Mouse (Mus musculus): Measurements from ENCODE around the gene Acadvl. TPM values are rescaled to one million over a fixed set of nuclear protein-coding genes. Genes with fewer than 3 reads are reported as not detected.
A peak's percentile ranks its signal among the peaks of the same experiment; 100 is the strongest.
"Not testable (repeated sequence)": the region's sequence is repeated elsewhere in the genome, so short reads cannot be mapped to it uniquely, and the experiment has no call there.

Acadvl gene
- total RNA-seq, 1 experiment from 2014 or later = 1,177 TPM

DNA sequence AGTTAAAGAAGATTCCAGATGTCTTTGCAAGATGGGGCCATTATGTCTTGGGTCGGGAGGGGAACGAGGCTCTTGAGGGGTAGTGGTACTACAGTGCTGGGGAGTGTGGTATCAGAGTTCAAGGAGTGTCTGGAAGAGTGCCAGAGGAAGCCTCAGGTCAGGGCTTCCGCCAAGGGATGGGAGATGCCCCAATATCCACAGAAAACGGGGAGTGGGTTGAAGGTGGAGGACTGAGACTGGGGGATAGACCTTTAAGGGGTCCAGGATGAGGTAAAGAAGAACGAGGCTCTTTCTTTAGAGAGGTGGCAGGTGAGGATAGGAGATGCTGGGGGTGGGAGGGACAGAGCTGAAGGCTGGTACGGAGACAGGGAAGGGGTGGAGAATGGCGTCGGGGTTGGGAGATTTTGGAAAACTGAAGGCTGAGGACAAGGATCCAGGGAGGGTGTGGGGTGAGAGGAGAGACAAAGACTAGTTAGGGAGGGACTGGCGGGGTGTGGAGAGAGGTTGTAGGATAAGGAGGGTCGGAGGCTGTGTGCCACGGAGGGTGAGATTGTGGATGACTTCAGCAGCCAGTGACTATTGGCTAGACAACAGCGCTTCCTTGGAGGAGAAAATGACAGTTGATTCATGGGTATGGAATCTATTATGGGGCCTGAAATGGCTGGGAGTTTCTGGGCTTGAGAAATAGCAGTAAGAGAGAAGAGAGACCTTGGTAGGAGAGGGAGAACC is 13.4 kb upstream of the Acadvl start:
- no peak for DNase-seq

DNA sequence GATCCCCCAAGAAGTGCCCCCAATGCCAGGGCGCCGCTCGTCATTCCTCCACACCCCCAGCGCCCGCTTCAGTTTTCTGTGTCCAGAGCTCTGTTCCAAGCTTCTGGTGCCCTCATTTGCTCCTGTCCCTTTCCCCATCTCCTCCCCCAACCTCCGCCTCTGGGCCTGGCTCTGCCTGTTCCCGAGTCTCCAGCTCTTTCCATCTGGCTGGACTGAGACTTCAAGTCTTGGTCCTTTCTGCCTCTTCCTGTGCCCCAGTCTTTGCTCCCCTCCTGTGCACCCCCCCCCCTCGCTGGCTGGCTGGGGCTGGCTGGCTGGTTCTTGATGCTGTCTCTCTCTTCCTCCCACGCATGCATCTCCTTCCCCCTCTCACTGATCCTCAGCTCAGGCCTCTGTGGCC is 12.2 kb upstream of the Acadvl start:
- peak; percentile 58 for DNase-seq

DNA sequence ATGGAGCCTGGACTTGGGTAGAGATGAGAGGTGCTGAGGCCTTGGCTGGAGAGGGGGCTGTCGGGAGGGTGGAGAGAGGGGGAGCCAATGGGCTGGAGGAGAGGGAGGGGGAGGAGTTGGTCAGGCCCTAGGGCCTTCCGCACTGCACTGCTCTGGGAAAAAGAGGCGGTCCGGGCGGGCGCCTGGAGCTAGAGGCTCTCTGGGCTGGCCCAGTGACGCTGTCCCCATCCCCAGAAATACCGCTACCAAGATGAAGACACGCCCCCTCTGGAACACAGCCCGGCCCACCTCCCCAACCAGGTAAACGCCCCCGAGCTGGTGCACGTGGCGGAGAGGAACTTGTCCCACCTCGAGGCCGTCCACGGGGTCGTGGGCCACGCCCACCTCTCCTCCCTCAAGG is 11.5 kb upstream of the Acadvl start:
- DNase-seq = peak; percentile 72

DNA sequence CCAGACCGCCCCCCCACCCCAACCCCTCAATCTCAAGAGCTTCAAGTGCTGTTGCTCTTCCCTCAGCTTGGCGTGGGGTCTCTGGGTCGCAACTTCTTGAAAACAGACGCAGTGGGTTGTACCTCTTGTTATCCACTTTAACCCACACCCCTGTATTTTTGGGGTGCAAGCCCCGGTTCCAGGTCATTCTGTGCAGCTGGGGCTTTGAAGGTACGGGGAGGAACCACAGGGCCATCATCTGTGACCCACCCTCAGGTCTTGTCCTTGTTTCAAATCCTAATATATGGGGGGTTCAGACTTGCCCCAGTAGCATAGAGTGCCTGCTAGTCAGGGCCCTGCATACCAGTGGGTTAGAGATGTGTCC is 8.9 kb upstream of the Acadvl start:
- DNase-seq = no peak

DNA sequence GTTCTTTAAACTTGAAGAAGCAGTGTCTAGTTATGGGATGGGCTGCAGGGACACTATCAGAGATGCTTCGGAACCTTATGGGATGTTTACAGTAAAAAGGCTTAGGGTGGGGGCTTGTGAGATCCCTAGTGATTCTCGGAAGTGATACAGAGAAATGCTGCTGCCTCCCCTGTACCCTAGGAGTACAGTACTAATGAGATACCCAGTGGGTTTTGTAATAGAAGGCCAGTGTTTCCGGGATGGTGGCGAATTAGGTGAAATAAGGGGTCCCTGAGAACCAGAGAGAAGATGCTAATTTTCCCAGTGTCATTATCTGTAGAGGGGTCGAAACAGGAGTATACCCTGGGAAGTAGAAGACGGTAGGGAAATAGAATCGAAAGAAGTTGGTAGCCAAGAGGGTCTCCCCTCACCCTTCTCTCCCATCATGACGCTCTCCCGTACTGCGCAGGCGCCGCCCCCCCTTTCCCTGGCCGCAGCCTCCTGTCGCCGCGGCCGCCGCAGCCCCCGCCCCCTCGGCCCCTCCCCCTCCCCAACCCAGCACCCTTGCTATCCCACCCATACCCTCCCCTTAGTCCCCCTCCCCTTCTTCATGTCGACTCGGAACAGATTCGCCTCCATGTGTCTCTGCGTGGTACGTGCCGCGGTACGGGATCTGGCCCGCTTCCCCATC is 8.4 kb upstream of the Acadvl start:
- DNase-seq = no peak

DNA sequence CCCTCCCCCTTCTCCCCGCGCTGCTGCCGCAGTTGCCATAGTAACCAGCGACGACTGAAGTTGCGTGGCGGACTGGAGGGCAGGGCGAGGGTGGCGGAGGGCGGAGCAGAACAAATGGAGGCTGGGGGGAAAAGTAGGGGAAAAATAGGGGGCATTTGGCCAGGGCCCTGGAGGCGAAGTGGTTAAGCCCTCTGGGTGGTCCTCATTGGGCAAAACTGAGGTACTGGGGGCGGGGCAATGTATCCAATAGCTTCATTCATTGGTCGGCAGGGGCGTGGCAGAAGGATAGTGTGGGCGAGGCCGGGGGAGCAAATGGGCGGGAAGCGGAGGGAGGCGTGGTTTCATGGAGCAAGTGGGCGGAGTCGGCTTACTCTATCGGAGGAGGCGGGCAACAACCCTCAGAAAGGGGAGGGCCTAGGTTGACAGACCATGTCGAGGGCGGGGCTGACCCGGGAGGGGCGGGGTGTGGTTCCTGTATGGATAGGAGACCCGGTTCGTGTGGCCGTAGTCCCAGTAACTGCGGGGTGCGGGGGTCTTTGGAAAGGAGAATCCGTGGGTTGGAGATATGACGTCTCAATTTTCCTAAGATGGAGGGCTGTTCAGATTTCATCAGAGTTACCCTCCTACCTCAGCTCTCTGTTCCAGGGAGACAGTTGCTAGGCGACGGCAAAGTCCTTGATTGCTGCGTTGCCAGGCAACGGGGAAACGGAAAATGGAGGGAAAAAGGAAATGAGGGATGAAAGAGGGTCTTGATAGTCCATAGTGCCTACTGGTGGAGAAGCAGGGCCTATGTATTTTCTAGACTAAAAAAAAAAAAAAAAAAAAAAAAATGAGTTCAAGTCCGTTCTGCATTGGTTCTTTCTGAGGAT is 6.3 kb upstream of the Acadvl start:
- DNase-seq = peak; percentile 99

DNA sequence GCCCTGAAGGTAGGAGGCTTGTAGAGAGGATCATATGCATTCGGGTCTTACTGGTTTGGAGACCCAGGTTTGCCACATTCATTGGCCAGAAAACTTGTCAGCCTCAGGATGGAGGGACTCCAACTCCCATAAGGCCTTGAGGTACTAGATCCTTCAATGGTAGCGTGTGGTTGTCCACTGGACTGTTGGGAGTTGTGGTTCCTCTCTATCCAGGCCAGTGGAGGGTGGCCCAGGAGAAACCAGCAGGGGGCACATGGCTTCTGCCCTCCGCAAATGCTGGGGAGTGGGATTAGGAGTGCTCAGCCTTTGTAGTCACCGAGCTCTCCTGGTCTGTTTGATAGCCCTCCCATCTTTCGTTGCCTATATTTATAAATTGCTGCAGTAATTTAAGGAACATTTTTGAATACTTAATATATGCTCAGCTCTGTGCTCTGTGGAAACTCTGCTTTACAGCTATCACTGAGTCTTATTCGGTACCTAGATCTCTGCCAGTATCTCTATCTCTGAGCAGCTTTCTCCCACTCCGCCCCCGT is 5.6 kb upstream of the Acadvl start:
- DNase-seq = peak; percentile 78

DNA sequence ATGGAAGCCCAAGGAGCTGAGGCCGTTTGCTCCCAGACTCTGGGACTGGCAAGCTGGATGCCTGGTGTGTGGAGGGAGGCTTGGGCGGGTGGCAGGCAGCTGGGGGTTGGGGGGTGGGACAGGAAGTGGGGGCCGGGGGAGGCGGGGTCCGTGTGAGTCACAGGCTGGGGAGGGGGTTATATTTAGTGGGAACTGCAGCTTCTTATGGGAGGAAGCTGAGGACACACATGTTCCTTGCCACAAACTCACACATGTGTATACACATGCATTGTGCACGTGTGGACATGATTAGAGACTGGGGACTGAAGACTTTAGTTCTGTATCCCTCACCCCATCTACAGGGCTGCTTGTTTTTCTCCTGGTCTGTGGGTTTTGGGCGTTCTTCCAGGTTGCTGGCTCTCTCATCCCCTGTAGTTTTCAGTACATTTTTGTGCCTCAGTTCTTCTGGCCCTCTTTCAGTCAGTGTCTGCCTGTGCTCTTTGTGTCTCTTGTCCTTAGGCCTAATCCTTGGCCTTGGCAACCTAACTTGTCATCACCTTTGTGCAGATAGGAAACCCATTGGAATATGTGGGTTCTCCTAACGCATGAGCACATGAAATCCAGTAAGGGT is 4.9 kb upstream of the Acadvl start:
- DNase-seq = peak; percentile 13

DNA sequence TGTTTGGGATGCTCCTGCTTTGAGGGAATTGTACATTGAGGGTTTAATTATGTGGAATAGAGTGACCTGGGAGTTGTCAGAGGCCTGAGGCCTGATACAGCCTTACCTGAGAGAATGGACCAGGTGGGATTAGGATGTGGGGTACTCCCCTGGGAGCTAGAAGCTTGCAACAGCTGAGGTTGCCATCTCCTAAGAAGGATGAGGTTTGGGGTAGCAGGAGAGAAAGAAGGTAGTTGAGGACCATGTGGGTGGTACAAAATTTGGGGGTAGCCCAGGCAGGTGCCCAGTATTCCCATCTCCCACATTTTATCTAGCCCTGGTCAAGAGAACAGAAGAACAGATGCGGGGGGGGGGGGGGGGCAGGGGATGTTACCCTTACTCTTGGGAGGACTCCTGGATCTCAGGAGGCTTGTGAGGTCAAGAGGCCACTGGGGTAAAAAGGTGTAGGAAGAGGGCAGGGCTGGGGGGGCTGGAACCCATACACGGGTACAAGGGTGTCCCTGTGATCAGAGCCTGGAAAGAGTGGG is 4.3 kb upstream of the Acadvl start:
- DNase-seq = no peak

DNA sequence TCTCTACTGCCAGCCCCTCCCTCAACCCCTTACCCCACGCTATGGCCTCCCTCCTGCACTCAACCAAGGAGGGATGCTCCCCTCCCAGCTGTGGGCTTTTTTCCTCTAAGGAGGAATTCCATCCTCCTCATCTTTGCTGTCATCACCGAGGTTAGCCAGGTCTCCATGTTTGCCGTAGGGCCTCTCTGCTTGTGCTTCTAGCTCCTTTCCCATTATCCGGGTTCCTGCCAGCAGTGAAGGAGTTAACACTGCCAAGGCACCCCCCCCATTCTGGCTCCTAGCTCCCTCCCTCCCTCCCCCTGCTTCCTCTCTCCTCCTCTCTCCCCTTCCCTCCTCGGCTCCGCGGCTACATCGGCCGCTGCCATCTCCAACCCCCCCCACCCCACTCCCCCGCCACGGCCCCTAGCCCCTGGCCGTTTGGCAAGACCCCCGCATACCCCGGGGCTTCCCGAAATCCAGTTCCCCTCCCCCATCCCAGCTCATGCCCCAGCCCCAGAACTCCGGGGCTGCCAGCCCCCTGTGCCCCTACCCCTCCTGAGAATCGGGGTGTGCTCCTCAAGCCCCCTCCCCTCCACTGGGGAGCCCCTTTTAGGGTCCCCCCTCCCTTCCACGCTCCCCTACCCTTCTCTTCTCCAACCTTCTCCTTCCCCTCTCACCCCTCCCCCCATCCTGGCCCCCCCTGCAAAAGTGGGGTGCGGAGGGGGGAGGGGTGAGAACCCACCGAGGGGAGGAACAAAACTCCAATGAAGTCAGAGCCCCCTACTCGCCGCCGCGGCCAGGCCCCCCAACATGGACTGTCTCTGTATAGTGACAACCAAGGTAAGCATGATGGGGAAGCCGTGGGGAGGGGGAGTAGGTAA is 3.1 kb upstream of the Acadvl start:
- peak; percentile 74 for DNase-seq

DNA sequence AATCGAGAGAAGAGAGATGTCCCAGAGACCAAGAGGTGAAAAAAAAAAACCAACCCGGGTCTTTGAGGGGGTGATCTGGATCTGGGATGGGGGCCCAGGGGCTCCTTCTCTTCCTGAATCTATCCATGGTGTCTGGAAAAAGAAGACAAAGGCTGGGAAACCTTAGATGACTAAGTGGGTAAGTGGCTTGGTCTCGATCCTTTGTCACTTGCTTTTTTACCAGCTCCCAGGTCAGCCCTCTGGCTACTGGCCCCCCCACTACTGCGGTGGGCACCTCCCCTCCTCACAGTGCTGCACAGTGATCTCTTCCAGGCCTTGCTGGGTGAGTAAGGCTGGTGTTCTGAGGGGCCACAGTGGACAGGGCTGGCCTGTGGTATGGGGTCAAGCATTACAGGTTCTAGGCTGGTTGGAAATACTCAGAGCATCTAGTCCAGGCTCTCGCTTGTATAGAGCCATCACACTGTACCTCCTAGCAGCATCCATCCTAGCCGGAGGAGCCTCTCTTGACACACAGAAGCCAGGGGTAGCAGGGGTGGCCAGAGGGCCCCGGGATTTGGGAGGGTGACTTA is 2.1 kb upstream of the Acadvl start:
- peak; percentile 9 for DNase-seq

DNA sequence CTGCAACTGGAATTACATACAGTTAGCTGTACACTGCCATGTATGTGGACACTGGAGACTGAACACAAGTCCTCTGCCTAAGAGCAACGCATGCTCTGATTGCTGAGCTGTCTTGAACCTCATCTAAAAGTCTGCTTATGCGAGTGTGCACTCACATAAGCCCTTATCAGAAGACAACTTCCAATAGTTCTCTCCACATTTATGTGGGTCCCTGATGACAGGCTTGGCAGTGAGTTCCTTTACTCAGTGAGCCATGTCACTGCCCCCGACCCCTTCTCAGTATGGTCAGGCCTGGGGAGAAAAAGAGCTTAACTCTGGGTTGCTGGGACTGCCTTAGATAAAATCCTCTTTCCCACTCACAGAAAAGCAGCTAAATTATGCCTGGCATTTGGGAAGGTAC is 1.5 kb upstream of the Acadvl start, which contains the start of gene Dlg4:
Gene Dlg4 (plus strand): TSS at position 274 of the 400 bp plus-strand sequence.
- DNase-seq = peak; percentile 2

DNA sequence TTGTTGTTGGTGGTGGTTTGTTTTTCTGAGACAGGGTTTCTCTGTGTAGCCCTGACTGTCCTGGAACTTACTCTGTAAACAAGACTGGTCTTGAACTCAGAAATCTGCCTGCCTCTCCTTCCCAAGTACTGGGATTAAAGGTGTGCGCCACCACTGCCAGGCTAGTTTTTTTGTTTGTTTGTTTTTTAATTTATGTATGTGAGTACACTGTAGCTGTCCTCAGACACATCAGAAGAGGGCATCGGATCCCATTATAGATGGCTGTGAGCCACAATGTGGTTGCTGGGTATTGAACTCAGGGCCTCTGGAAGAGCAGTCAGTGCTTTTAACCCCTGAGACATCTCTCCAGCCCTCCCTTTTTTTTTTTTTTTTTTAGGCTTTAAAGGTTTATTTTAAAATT is 966 bp upstream of the Acadvl start:
- not testable (repeated sequence) for DNase-seq

DNA sequence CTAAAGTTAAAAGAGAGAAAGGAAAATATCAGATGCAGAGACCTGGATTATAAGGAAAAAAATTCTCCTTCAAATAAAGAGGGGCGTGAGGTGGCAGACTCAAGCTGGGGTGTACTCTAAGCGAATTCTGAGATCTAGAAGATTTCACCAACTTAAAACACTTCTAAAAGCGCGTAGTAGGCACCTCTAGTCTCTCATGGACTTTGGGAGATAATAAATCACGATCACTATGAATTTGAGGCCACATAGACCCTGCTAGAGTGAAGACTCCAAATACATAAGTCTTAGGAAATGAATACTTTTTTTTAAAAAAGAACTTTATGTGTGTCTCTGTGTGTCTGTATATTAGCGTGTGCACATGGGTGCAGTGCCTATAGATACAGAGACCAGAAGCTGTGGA is 466 bp upstream of the Acadvl start:
- no peak for DNase-seq

DNA sequence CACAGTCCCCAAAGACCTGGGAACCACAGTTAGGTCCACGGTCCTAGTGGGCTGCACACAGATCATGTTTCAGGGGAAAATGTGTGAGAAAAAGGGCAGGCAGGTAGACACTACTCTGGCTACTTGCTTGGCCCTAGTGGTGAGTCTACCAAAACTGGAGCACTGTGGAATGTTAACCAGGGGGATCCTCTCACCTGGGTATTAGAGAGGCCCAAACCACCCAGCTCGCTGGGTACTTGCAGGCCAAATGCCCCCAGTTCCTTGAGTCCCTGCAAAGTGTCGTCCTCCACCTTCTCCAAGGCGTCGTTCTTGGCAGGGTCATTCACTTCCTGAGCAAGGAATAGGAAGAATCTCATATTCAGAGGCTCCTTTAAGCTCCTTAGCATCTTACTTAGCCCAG is 1.2 kb downstream of the Acadvl start:
- DNase-seq = peak; percentile 3

DNA sequence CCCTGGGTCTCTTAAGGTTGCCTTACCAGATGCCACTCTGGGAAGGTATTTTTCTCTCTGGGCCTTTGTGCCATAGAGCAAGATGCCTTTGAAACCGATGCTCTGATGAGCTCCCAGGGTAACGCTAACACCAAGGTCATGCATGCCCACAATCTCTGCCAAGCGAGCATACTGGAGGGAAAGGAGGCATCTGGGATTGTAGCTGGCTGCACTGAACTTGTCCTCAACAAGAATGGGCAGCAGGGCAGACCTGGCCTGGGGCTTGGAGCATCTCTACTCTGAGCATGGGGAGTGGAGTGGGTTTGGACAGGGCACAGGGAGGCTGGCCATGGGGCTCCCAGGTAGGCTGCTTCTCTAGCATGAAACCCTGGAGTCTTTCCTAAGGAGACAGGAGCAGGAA is 1.8 kb downstream of the Acadvl start:
- peak; percentile 47 for DNase-seq

DNA sequence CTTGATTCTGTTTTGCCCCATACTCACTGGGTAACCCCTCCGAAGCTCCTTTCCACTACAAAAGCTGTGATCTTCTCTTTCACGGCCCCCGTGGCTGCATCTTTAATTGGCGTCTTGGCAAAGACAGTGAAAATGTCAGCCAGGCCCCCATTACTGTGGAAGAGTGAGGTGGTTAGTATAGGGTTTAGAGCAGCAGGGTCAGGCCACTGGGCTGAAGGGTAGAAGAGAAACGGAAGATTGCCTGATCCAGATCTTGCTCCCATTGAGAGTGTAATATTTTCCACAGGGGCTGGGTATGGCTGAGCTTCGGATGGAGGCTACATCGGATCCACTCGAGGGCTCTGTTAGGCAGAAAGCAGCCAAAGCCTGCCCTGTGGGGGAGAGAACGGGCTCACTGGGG is 2.3 kb downstream of the Acadvl start:
- DNase-seq = no peak

DNA sequence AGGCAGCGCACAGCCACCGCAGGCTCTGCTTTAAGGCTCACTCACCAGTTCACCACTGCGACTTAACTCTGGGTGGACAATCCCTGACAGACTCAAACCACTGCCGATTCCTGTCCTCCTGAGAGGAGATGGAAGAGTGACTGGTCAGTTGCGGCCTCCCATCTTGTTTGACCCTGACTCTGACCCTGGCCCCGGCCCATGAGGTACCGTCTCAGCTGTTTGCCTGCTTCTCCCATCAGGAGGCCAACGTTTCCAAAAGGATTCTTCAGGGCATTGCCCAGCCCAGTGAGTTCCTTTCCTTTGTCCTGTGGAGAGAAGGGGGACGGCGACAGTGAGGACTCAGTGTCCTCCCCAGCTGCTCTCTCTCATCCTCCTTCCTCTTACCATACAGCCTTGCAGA is 4.2 kb downstream of the Acadvl start:
- DNase-seq = no peak

DNA sequence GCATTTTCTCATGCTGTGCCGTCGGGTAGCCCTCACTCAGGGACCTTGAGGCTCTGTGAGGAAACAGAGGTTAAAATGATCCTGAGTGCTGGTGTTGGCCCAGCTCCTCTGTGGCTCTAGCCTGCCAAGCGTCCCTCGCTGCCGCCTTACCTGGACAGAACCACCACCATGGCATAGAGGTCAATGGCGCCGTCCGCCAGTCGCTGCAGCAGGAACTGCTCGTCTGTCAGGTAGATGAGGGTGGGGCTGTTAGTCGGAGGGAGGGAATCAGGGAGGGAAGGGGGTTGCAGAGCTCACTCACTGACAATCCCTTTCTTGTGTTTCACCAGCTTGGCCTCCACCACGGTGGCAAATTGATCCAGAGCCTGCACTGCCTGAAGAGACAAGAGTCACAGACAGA is 4.7 kb downstream of the Acadvl start:
- DNase-seq = no peak

DNA sequence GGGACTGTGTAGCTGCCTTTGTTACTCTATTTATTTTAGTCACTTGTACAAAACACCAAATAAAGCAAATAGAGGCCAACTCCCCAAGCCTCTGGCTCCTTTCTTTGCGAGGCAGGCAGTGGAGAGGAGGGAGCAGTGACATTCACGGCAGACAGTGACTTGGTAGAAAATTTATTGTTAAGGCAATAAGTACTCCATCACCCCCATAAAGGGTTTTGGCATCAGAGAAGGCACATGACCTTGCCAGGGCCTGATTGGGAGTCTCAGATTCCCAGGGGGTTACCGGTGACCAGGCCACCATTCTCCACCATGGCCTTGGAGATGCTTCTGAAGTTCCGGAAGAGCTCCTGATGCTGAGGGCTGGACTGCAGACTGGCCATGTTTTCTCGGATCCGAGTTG is 5.2 kb downstream of the Acadvl start:
- no peak for DNase-seq

DNA sequence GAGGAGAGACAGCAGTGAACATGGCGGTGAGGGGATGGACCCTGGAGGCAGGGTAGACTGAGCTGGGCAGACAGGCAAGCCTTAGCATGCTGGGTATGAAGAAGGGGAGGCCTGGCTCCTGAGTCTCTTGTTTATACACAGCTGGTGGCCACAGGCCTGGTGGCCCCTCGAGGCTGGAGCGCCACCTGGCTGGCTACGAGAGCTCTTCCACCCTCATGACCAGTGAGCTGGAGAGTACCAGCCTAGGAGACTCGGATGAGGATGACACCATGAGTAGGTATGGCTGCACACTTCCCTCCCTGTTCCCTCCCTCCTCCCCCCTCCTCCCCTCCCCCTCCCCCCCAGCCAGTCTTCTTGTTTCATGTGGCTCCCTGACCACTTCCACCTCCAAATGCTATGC is 9.7 kb downstream of the Acadvl start:
- DNase-seq = peak; percentile 42

All from adrenal gland, postnatal 14 days (tissue).